Mouse (Mus musculus) heart, embryonic 13.5 days (tissue): ENCODE results near the gene Ephb1. TPM values are rescaled to one million over a fixed set of nuclear protein-coding genes. Genes with fewer than 3 reads are reported as not detected.

Experiments used
- ATAC-seq: fragments of 200-750 bp; cut with Nextera tagmentation; 2 replicates; pipeline ENCODE4 v1.8.0; 2017; ENCODE audit warnings: moderate TSS enrichment; ENCODE audit not compliant: insufficient number of reproducible peaks, low FRiP score, low TSS enrichment; ENCODE audit errors: extremely low read depth
- H3K27ac ChIP-seq: fragments of 300-500 bp; sonication (generic); replicated peaks from 2 replicates; pipeline ENCODE4 v1.5.1; 2015; ENCODE audit warnings: moderate library complexity, mild to moderate bottlenecking, inconsistent platforms
- H3K27me3 ChIP-seq: fragments of 300-500 bp; sonication (generic); replicated peaks from 2 replicates; pipeline ENCODE4 v1.6.1; 2015; ENCODE audit warnings: mild to moderate bottlenecking, inconsistent platforms
- H3K36me3 ChIP-seq: fragments of 300-500 bp; sonication (generic); 2 replicates; pipeline ENCODE4 v1.6.1; 2015; ENCODE audit warnings: mild to moderate bottlenecking, inconsistent platforms
- H3K4me1 ChIP-seq: fragments of 300-500 bp; sonication (generic); 2 replicates; pipeline ENCODE4 v1.6.1; 2015; ENCODE audit warnings: inconsistent platforms
- H3K4me2 ChIP-seq: fragments of 300-500 bp; sonication (generic); 2 replicates; pipeline ENCODE4 v1.6.1; 2015; ENCODE audit warnings: inconsistent platforms, mild to moderate bottlenecking, moderate library complexity
- H3K4me3 ChIP-seq: fragments of 300-500 bp; sonication (generic); 2 replicates; pipeline ENCODE4 v1.5.1; 2015; ENCODE audit warnings: moderate library complexity, mild to moderate bottlenecking, inconsistent platforms
- H3K9ac ChIP-seq: fragments of 300-500 bp; sonication (generic); 2 replicates; pipeline ENCODE4 v1.6.1; 2015; ENCODE audit warnings: inconsistent platforms, mild to moderate bottlenecking, moderate library complexity
- H3K9me3 ChIP-seq: fragments of 300-500 bp; sonication (generic); 2 replicates; pipeline ENCODE4 v1.6.1; 2016; ENCODE audit warnings: inconsistent platforms
- WGBS: fragments of 180-500 bp; shearing (Covaris S2); methylation state at CpG from one replicate; pipeline ENCODE4 v1.1.7; 2015; ENCODE audit warnings: mixed read lengths; 5-methylcytosine and 5-hydroxymethylcytosine counted together
- polyA plus RNA-seq: library from polyadenylated mRNA; unstranded; fragments of >200 nt; fragmentation: Nextera tagmentation; extraction: Ambion mirVana; gene quantifications from 2 replicates; pipeline ENCODE4 v1.2.1, GENCODE M21; 2015

Gene Ephb1
- polyA plus RNA-seq, 1 experiment from 2014 or later: 1.4 TPM

- H3K36me3 ChIP-seq: no peaks in the 10 kb centered on the region
- no peak overlapping the region for H3K27ac ChIP-seq
- H3K4me2 ChIP-seq: no peak overlapping the region
- H3K9ac ChIP-seq: no peak overlapping the region
- no peak for ATAC-seq
- no peaks in the 10 kb centered on the region for H3K4me1 ChIP-seq
- no peak overlapping the region for H3K4me3 ChIP-seq
- H3K27me3 ChIP-seq: peaks cover 13% of the 10 kb centered on the region
- WGBS: 69% methylated on average over 6 of the region's 6 CpGs
- no peaks in the 10 kb centered on the region for H3K9me3 ChIP-seq
Observed at GRCm38 (mm10) chr9:102231248-102231647, 123.2 kb downstream of the Ephb1 start.

- Histone ChIP-seq H3K9ac (no peak overlapping the region), H3K27me3 (peaks cover 3% of the 10 kb centered on the region; the same call in 1 of the 2 replicates), H3K4me3 (no peak overlapping the region), H3K27ac (no peak overlapping the region), H3K4me2 (no peak overlapping the region), H3K4me1 (peaks cover 5% of the 10 kb centered on the region), H3K9me3 (no peaks in the 10 kb centered on the region), H3K36me3 (no peaks in the 10 kb centered on the region)
- 37% methylated on average over 7 of the region's 7 CpGs for WGBS
- ATAC-seq: no peak
Observed at GRCm38 (mm10) chr9:102216746-102217566, 137.5 kb downstream of the Ephb1 start.

GRCm38 (mm10) chr9:102212036-102212383 is 142.5 kb downstream of the Ephb1 start:
- ATAC-seq: no peak; the same call in 1 of the 2 replicates
- Histone ChIP-seq H3K9me3 (no peaks in the 10 kb centered on the region), H3K27me3 (peaks cover 9% of the 10 kb centered on the region), H3K9ac (no peak overlapping the region), H3K4me1 (peaks cover 5% of the 10 kb centered on the region), H3K4me3 (no peak overlapping the region), H3K36me3 (no peaks in the 10 kb centered on the region), H3K4me2 (no peak overlapping the region), H3K27ac (no peak overlapping the region)
- 21% methylated on average over 1 of the region's 1 CpGs for WGBS

- H3K36me3 ChIP-seq: no peaks in the 10 kb centered on the region
- H3K27me3 ChIP-seq: peaks cover 9% of the 10 kb centered on the region
- H3K9me3 ChIP-seq: no peaks in the 10 kb centered on the region
- H3K9ac ChIP-seq: no peak overlapping the region
- no peak overlapping the region for H3K27ac ChIP-seq
- peaks cover 3% of the 10 kb centered on the region for H3K4me1 ChIP-seq
- WGBS: 41% methylated on average over 10 of the region's 10 CpGs
- no peak for ATAC-seq
- H3K4me2 ChIP-seq: no peak overlapping the region
- no peak overlapping the region for H3K4me3 ChIP-seq
Observed at GRCm38 (mm10) chr9:102211296-102212035, 143.0 kb downstream of the Ephb1 start.

- Histone ChIP-seq H3K4me3 (no peak overlapping the region), H3K4me2 (no peak overlapping the region), H3K27ac (no peak overlapping the region), H3K9ac (no peak overlapping the region), H3K4me1 (no peaks in the 10 kb centered on the region), H3K36me3 (no peaks in the 10 kb centered on the region), H3K27me3 (peaks cover 6% of the 10 kb centered on the region; the same call in 1 of the 2 replicates), H3K9me3 (no peaks in the 10 kb centered on the region)
- ATAC-seq: no peak
- WGBS: 60% methylated on average over 3 of the region's 3 CpGs
Observed at GRCm38 (mm10) chr9:102205518-102205917, 149.0 kb downstream of the Ephb1 start.

GRCm38 (mm10) chr9:102201867-102202266 is 152.6 kb downstream of the Ephb1 start:
- H3K27ac ChIP-seq: no peak overlapping the region
- 74% methylated on average over 5 of the region's 5 CpGs for WGBS
- no peaks in the 10 kb centered on the region for H3K36me3 ChIP-seq
- 0 out of 2 replicates have a peak, but pooled peaks cover under 1% of the 10 kb centered on the region for H3K27me3 ChIP-seq
- H3K4me2 ChIP-seq: no peak overlapping the region
- no peaks in the 10 kb centered on the region for H3K4me1 ChIP-seq
- H3K4me3 ChIP-seq: no peak overlapping the region
- no peak overlapping the region for H3K9ac ChIP-seq
- H3K9me3 ChIP-seq: no peaks in the 10 kb centered on the region
- ATAC-seq: no peak

- H3K9ac ChIP-seq: no peak overlapping the region
- H3K4me1 ChIP-seq: no peaks in the 10 kb centered on the region
- ATAC-seq: no peak
- H3K36me3 ChIP-seq: no peaks in the 10 kb centered on the region
- 89% methylated on average over 6 of the region's 6 CpGs for WGBS
- H3K27me3 ChIP-seq: peaks cover 2% of the 10 kb centered on the region; the same call in 1 of the 2 replicates
- H3K27ac ChIP-seq: no peak overlapping the region
- no peak overlapping the region for H3K4me3 ChIP-seq
- no peaks in the 10 kb centered on the region for H3K9me3 ChIP-seq
- no peak overlapping the region for H3K4me2 ChIP-seq
Observed at GRCm38 (mm10) chr9:102196856-102197255, 157.6 kb downstream of the Ephb1 start.

- Histone ChIP-seq H3K9me3 (no peaks in the 10 kb centered on the region), H3K27me3 (peaks cover 7% of the 10 kb centered on the region), H3K4me2 (no peak overlapping the region), H3K4me3 (no peak overlapping the region), H3K27ac (no peak overlapping the region), H3K36me3 (no peaks in the 10 kb centered on the region), H3K4me1 (no peaks in the 10 kb centered on the region), H3K9ac (no peak overlapping the region)
- no peak for ATAC-seq
- WGBS: 82% methylated on average over 4 of the region's 4 CpGs
Observed at GRCm38 (mm10) chr9:102194063-102194462, 160.4 kb downstream of the Ephb1 start.

GRCm38 (mm10) chr9:102192724-102193685 is 161.5 kb downstream of the Ephb1 start:
- ATAC-seq: no peak
- no peak overlapping the region for H3K27ac ChIP-seq
- WGBS: 69% methylated on average over 13 of the region's 13 CpGs

GRCm38 (mm10) chr9:102190058-102190457 is 164.4 kb downstream of the Ephb1 start:
- no peak for ATAC-seq
- 59% methylated on average over 9 of the region's 9 CpGs for WGBS
- no peaks in the 10 kb centered on the region for H3K36me3 ChIP-seq
- no peaks in the 10 kb centered on the region for H3K9me3 ChIP-seq
- H3K4me3 ChIP-seq: no peak overlapping the region
- no peak overlapping the region for H3K4me2 ChIP-seq
- no peaks in the 10 kb centered on the region for H3K4me1 ChIP-seq
- no peak overlapping the region for H3K27ac ChIP-seq
- no peak overlapping the region for H3K9ac ChIP-seq
- peaks cover 25% of the 10 kb centered on the region for H3K27me3 ChIP-seq

More at GRCm38 (mm10) chr9:102192724-102193685, 161.5 kb downstream of the Ephb1 start:
- Histone ChIP-seq H3K9ac (no peak overlapping the region), H3K4me3 (no peak overlapping the region), H3K4me1 (no peaks in the 10 kb centered on the region), H3K4me2 (no peak overlapping the region), H3K36me3 (no peaks in the 10 kb centered on the region), H3K9me3 (no peaks in the 10 kb centered on the region), H3K27me3 (peaks cover 16% of the 10 kb centered on the region)

- Histone ChIP-seq H3K9me3 (no peaks in the 10 kb centered on the region), H3K27me3 (peaks cover 25% of the 10 kb centered on the region), H3K27ac (no peak overlapping the region), H3K4me2 (no peak overlapping the region), H3K4me3 (no peak overlapping the region), H3K9ac (no peak overlapping the region), H3K36me3 (no peaks in the 10 kb centered on the region), H3K4me1 (no peaks in the 10 kb centered on the region)
- 47% methylated on average over 11 of the region's 11 CpGs for WGBS
- no peak for ATAC-seq
Observed at GRCm38 (mm10) chr9:102189406-102189805, 165.1 kb downstream of the Ephb1 start.
